Mouse (Mus musculus) MEL (cell line): ENCODE measurements around the gene Dagla. TPM values are rescaled to one million over a fixed set of nuclear protein-coding genes. Genes with fewer than 3 reads are reported as not detected.

Experiments
- DNase-seq: peaks from one replicate; pipeline ENCODE4 v3.0.0; 2011; ENCODE audit warnings: low read depth, low spot score
- H3K27ac ChIP-seq: 2 replicates; pipeline ENCODE4 v1.5.1; 2012; ENCODE audit warnings: low read depth, mild to moderate bottlenecking, control low read depth, low read length, moderate library complexity; ENCODE audit not compliant: control insufficient read depth
- H3K27me3 ChIP-seq, 2 experiments: fragments of 150-350 bp in 1 of 2; sonication (generic) in 1 of 2; 2 replicates each; pipeline ENCODE4 v1.6.1; 2012; ENCODE audit warnings: low read length in 2 of 2, mild to moderate bottlenecking in 2 of 2, improper control_type of control experiment in 1 of 2, moderate library complexity in 1 of 2; ENCODE audit not compliant: insufficient read depth in 2 of 2, control insufficient read depth in 1 of 2
- H3K36me3 ChIP-seq, 2 experiments: 2 replicates each; pipeline ENCODE4 v1.6.1; 2012 to 2014; ENCODE audit warnings: low read length in 2 of 2, improper control_type of control experiment in 1 of 2, inconsistent platforms in 1 of 2, mild to moderate bottlenecking in 1 of 2; ENCODE audit not compliant: insufficient read depth in 2 of 2, control insufficient read depth in 1 of 2
- H3K4me1 ChIP-seq, 2 experiments: fragments of 150-350 bp in 1 of 2; sonication (generic) in 1 of 2; 2 replicates each; pipeline ENCODE4 v1.6.1; 2012; ENCODE audit warnings: low read length in 2 of 2, improper control_type of control experiment in 1 of 2, mild to moderate bottlenecking in 1 of 2; ENCODE audit not compliant: insufficient read depth in 2 of 2, control insufficient read depth in 1 of 2
- H3K4me3 ChIP-seq, 2 experiments: fragments of 150-350 bp in 1 of 2; sonication (generic) in 1 of 2; 2 replicates each; pipeline ENCODE4 v1.5.1; 2012; ENCODE audit warnings: low read depth in 2 of 2, low read length in 2 of 2, mild to moderate bottlenecking in 2 of 2, moderate library complexity in 2 of 2, control low read depth in 1 of 2, improper control_type of control experiment in 1 of 2; ENCODE audit not compliant: control insufficient read depth in 1 of 2, insufficient read depth in 1 of 2
- H3K79me2 ChIP-seq: 2 replicates; pipeline ENCODE4 v1.6.1; 2012; ENCODE audit warnings: mild to moderate bottlenecking, low read length, moderate library complexity; ENCODE audit not compliant: control insufficient read depth, poor library complexity, insufficient read depth
- H3K9ac ChIP-seq: 2 replicates; pipeline ENCODE4 v1.6.1; 2012; ENCODE audit warnings: low read depth, mild to moderate bottlenecking, control low read depth, low read length, moderate library complexity; ENCODE audit not compliant: control insufficient read depth, poor library complexity, severe bottlenecking
- H3K9me3 ChIP-seq: fragments of 150-350 bp; sonication (generic); replicated peaks from 2 replicates; pipeline ENCODE4 v1.6.1; 2012; ENCODE audit warnings: mild to moderate bottlenecking, low read length, improper control_type of control experiment, moderate library complexity; ENCODE audit not compliant: insufficient read depth
- BHLHE40 ChIP-seq: IDR thresholded peaks from 2 replicates; pipeline ENCODE4 v1.6.1; 2012; ENCODE audit warnings: low read depth, mild to moderate bottlenecking, inconsistent platforms, low read length, improper control_type of control experiment, borderline replicate concordance
- CHD2 ChIP-seq: IDR thresholded peaks from 2 replicates; pipeline ENCODE4 v1.6.1; 2011; ENCODE audit warnings: low read length, improper control_type of control experiment
- ELF1 ChIP-seq: IDR thresholded peaks from 2 replicates; pipeline ENCODE4 v1.6.1; 2014; ENCODE audit warnings: low read depth, mild to moderate bottlenecking, inconsistent platforms, low read length, improper control_type of control experiment, moderate library complexity
- EP300 ChIP-seq, 2 experiments: IDR thresholded peaks; 2 replicates each; pipeline ENCODE4 v1.6.1; 2011; ENCODE audit warnings: improper control_type of control experiment in 2 of 2, low read length in 2 of 2, low read depth in 1 of 2, mild to moderate bottlenecking in 1 of 2
- ETS1 ChIP-seq: IDR thresholded peaks from 2 replicates; pipeline ENCODE4 v1.6.1; 2012; ENCODE audit warnings: low read depth, mild to moderate bottlenecking, inconsistent platforms, low read length, improper control_type of control experiment, moderate library complexity
- HCFC1 ChIP-seq: IDR thresholded peaks from 2 replicates; pipeline ENCODE4 v1.6.1; 2012; ENCODE audit warnings: low read depth, mild to moderate bottlenecking, inconsistent platforms, low read length, improper control_type of control experiment, moderate library complexity
- JUND ChIP-seq: IDR thresholded peaks from 2 replicates; pipeline ENCODE4 v1.6.1; 2011; ENCODE audit warnings: low read depth, mild to moderate bottlenecking, improper control_type of control experiment, low read length
- KAT2A ChIP-seq: conservative IDR thresholded peaks from 2 replicates; pipeline ENCODE4 v1.6.1; 2012; ENCODE audit warnings: low read depth, low read length, improper control_type of control experiment, inconsistent platforms
- MAFK ChIP-seq: IDR thresholded peaks from 2 replicates; pipeline ENCODE4 v1.6.1; 2011; ENCODE audit warnings: low read depth, mild to moderate bottlenecking, low read length, improper control_type of control experiment, borderline replicate concordance
- MAX ChIP-seq: IDR thresholded peaks from 2 replicates; pipeline ENCODE4 v1.6.1; 2011; ENCODE audit warnings: low read length, improper control_type of control experiment
- MXI1 ChIP-seq: IDR thresholded peaks from 2 replicates; pipeline ENCODE4 v1.6.1; 2011; ENCODE audit warnings: mild to moderate bottlenecking, low read depth, low read length, improper control_type of control experiment
- MYB ChIP-seq: IDR thresholded peaks from 2 replicates; pipeline ENCODE4 v1.6.1; 2011; ENCODE audit warnings: mild to moderate bottlenecking, low read depth, low read length, improper control_type of control experiment
- MYC ChIP-seq: IDR thresholded peaks from 2 replicates; pipeline ENCODE4 v1.6.1; 2011; ENCODE audit warnings: low read depth, mild to moderate bottlenecking, low read length, improper control_type of control experiment, moderate library complexity
- NELFE ChIP-seq: IDR thresholded peaks from 2 replicates; pipeline ENCODE4 v1.6.1; 2011; ENCODE audit warnings: low read depth, low read length, improper control_type of control experiment
- NRF1 ChIP-seq: IDR thresholded peaks from 2 replicates; pipeline ENCODE4 v1.6.1; 2014; ENCODE audit warnings: low read depth, mild to moderate bottlenecking, inconsistent platforms, low read length, improper control_type of control experiment, moderate library complexity; ENCODE audit not compliant: poor library complexity, insufficient read depth, severe bottlenecking
- POLR2AphosphoS2 ChIP-seq: IDR thresholded peaks from 2 replicates; pipeline ENCODE4 v1.6.1; 2011; ENCODE audit warnings: low read length, improper control_type of control experiment
- RAD21 ChIP-seq: IDR thresholded peaks from 2 replicates; pipeline ENCODE4 v1.6.1; 2011; ENCODE audit warnings: mild to moderate bottlenecking, low read depth, low read length, improper control_type of control experiment
- RCOR1 ChIP-seq: IDR thresholded peaks from 2 replicates; pipeline ENCODE4 v1.6.1; 2012; ENCODE audit warnings: low read depth, mild to moderate bottlenecking, inconsistent platforms, low read length, improper control_type of control experiment
- SIN3A ChIP-seq: IDR thresholded peaks from 2 replicates; pipeline ENCODE4 v1.6.1; 2012; ENCODE audit warnings: low read length, improper control_type of control experiment, inconsistent platforms
- SMC3 ChIP-seq: IDR thresholded peaks from 2 replicates; pipeline ENCODE4 v1.6.1; 2011; ENCODE audit warnings: low read depth, low read length, improper control_type of control experiment
- TCF12 ChIP-seq: IDR thresholded peaks from 2 replicates; pipeline ENCODE4 v1.6.1; 2014; ENCODE audit warnings: low read depth, mild to moderate bottlenecking, inconsistent platforms, low read length, improper control_type of control experiment, moderate library complexity
- UBTF ChIP-seq: IDR thresholded peaks from 2 replicates; pipeline ENCODE4 v1.6.1; 2012; ENCODE audit warnings: low read depth, mild to moderate bottlenecking, inconsistent platforms, low read length, improper control_type of control experiment, moderate library complexity, borderline replicate concordance; ENCODE audit not compliant: insufficient read depth
- USF1 ChIP-seq: IDR thresholded peaks from 2 replicates; pipeline ENCODE4 v1.6.1; 2014; ENCODE audit warnings: low read depth, mild to moderate bottlenecking, inconsistent platforms, low read length, improper control_type of control experiment, moderate library complexity
- USF2 ChIP-seq, 2 experiments: IDR thresholded peaks; 2 replicates each; pipeline ENCODE4 v1.6.1; 2011 to 2012; ENCODE audit warnings: improper control_type of control experiment in 2 of 2, low read length in 2 of 2, borderline replicate concordance in 1 of 2, inconsistent platforms in 1 of 2, low read depth in 1 of 2, mild to moderate bottlenecking in 1 of 2; ENCODE audit not compliant: insufficient read depth in 1 of 2
- ZMIZ1 ChIP-seq: IDR thresholded peaks from 2 replicates; pipeline ENCODE4 v1.6.1; 2012; ENCODE audit warnings: low read depth, mild to moderate bottlenecking, inconsistent platforms, low read length, improper control_type of control experiment, moderate library complexity
- ZNF384 ChIP-seq: IDR thresholded peaks from 2 replicates; pipeline ENCODE4 v1.6.1; 2012; ENCODE audit warnings: low read depth, mild to moderate bottlenecking, inconsistent platforms, low read length, improper control_type of control experiment
- polyA plus RNA-seq, 2 experiments: library from polyadenylated mRNA; stranded (reverse) in 1 of 2; unstranded in 1 of 2; fragments of >175 nt in 1 of 2; fragments of >200 nt in 1 of 2; gene quantifications; 2 replicates each; pipeline versions ENCODE4 v1.2.1 to v1.2.4; 2012; ENCODE audit warnings: low replicate concordance in 2 of 2, low read depth in 1 of 2; ENCODE audit not compliant: insufficient read length in 2 of 2, insufficient read depth in 1 of 2, missing spikeins in 1 of 2
- total RNA-seq: library from RNA; depleted of rRNA; stranded (reverse); fragments of 300-350 nt; gene quantifications from 2 replicates; pipeline ENCODE4 v1.2.3, GENCODE M21; 2012

Gene Dagla
- total and polyA plus RNA-seq, 3 experiments = not detected

GRCm38 (mm10) chr19:10222656-10223055 is 82.0 kb downstream of the Dagla start:
- no peaks in the 10 kb centered on the region for H3K36me3 ChIP-seq
- no peak for TF ChIP-seq CHD2
- TF ChIP-seq JUND = no peak
- TF ChIP-seq USF2 (IDR thresholded peaks at IDR 0.05; ENCODE audit: borderline replicate concordance in 1 of 2, insufficient read depth in 1 of 2, low read depth in 1 of 2, low read length in 2 of 2) = no peak
- no peak for TF ChIP-seq TCF12
- TF ChIP-seq RCOR1 = no peak
- TF ChIP-seq NRF1 = no peak
- no peak for TF ChIP-seq MAX
- TF ChIP-seq KAT2A = no peak
- TF ChIP-seq MYB = no peak
- H3K4me3 ChIP-seq = no peak overlapping the region
- H3K79me2 ChIP-seq = no peaks in the 10 kb centered on the region
- DNase-seq = peak; percentile 35
- H3K9ac ChIP-seq = no peak overlapping the region
- H3K27ac ChIP-seq = no peak overlapping the region
- no peaks in the 10 kb centered on the region for H3K9me3 ChIP-seq
- H3K27me3 ChIP-seq = no peaks in the 10 kb centered on the region
- H3K4me1 ChIP-seq = peaks cover 0 to 3% of the 10 kb centered on the region in 2 experiments; a peak in 1 of 4 replicates

- H3K9me3 ChIP-seq = no peaks in the 10 kb centered on the region
- TF ChIP-seq KAT2A (no peak), MXI1 (no peak), MYB (no peak), HCFC1 (no peak)
- DNase-seq = no peak
- no peak overlapping the region for H3K4me3 ChIP-seq
- H3K27me3 ChIP-seq = no peaks in the 10 kb centered on the region
- H3K36me3 ChIP-seq = no peaks in the 10 kb centered on the region
- H3K27ac ChIP-seq = no peak overlapping the region
- H3K4me1 ChIP-seq = peaks cover 0 to 3% of the 10 kb centered on the region in 2 experiments; a peak in 1 of 4 replicates
- no peak overlapping the region for H3K9ac ChIP-seq
- no peaks in the 10 kb centered on the region for H3K79me2 ChIP-seq
These were observed 83.1 kb downstream of the Dagla start for GRCm38 (mm10) chr19:10221585-10221984.

GRCm38 (mm10) chr19:10219593-10219992 is 85.1 kb downstream of the Dagla start:
- DNase-seq = no peak
- peaks cover 0 to 3% of the 10 kb centered on the region in 2 experiments; a peak in 1 of 4 replicates for H3K4me1 ChIP-seq
- TF ChIP-seq ZNF384 (no peak), USF1 (no peak), ZMIZ1 (no peak), ELF1 (no peak), SMC3 (no peak), USF2 (IDR thresholded peaks at IDR 0.05; ENCODE audit: borderline replicate concordance in 1 of 2, insufficient read depth in 1 of 2, low read depth in 1 of 2, low read length in 2 of 2) (no peak), UBTF (no peak), BHLHE40 (no peak), RAD21 (no peak), EP300 (IDR thresholded peaks at IDR 0.05; ENCODE audit: low read depth in 1 of 2, low read length in 2 of 2) (no peak), MAFK (no peak), MYC (no peak), SIN3A (no peak), NELFE (no peak), POLR2AphosphoS2 (no peak), ETS1 (no peak), JUND (no peak), KAT2A (no peak)
- no peaks in the 10 kb centered on the region for H3K79me2 ChIP-seq
- no peak overlapping the region for H3K9ac ChIP-seq
- no peak overlapping the region for H3K27ac ChIP-seq
- no peaks in the 10 kb centered on the region for H3K9me3 ChIP-seq
- no peaks in the 10 kb centered on the region for H3K36me3 ChIP-seq
- H3K4me3 ChIP-seq = no peak overlapping the region
- H3K27me3 ChIP-seq = no peaks in the 10 kb centered on the region
